Mouse (Mus musculus) right cerebral cortex, postnatal 10 days (tissue): ENCODE measurements around the gene 1700125H20Rik.
"Not testable (repeated sequence)": the region's sequence is repeated elsewhere in the genome, so short reads cannot be mapped to it uniquely, and the experiment has no call there.

Experiments used
- DNase-seq, 2 experiments: peaks; one replicate each; pipeline ENCODE4 v3.0.0; 2021; ENCODE audit warnings: low spot score in 2 of 2

1700125H20Rik gene

DNA sequence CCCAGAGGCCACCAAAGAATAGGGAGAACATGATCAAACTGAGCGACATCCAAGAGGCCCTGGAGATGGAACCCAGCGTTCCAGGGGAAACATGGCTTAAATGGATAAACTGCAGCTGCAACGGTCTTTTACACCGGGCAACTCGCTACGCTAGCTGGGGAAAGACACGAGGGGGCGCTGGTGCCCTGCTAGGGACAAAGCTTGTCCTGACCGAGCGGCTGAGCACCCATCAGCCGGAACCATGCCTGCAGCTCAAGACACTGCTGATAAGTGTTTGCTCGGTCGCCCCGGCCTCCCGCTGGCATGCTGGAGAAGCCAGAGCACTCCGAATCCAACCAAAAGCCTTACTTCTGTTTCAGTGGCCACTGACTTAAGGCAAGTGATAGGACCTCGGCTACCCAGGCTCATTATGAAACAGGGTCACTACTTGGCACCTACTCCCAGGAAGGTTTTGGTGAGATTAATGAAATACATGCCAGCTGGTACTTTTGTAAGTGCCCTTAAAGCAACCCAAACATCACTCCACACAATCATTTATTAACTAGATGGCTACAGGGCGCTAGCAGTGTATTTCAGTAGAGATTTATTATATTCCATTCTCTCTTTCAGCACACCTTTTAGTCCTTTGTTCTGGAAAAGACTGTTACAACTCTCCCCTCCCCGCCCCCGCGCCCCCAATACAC, at the start of gene 1700125H20Rik:
Gene 1700125H20Rik, plus strand, starts transcription at position 347 of the 683 bp plus-strand sequence.
- peak; percentile 81 to 90 for DNase-seq

DNA sequence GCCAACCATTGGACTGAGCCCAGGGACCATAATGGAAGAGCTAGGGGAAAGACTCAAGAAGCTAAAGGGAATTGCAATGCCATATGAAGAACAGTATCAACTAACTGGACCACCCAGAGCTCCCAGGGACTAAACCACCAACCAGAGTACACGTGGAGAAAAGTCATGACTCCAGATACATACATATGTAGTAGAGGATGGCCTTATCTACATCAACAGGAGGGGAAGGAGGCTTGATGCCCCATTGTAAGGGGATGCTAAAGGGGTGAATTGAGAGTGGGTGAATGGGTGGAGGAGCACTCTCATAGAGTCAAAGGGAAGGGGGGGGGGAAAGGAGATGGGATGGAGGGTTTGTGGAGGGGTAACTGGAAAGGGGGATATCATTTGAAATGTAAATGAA, 48.1 kb upstream of the 1700125H20Rik start:
- no peak for DNase-seq

DNA sequence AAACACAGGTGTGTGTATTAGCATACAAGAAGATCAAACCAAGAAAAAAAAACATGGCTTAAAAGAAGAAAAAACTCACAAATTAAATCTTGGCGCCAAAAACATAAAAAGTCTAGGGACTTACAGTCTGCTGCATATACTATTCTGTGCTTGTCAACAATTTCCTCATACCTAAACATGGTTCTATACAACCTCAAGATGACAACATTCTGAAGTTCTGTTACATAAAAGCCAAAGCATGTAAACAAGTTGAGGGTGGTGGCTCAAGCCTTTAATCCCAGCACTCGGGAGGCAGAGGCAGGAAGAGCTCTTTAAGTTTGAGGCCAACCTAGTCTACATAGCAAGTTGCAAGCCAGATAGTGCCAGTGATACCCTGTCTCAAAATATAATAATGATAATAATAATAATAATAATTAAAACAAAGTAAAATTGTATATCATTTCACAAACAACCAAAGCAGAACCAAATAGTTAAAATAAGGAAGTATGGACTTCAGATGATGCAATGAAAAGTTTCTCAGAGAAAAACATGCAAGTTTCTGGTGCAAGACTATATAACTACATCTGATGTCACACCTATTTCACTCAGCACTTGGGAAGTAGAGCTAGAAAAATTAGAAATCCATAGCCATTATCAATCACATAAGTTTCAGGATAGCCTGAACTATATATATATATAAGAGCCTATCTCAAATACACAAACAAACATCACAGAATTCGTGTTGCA, 46.8 kb upstream of the 1700125H20Rik start:
- no peak for DNase-seq

DNA sequence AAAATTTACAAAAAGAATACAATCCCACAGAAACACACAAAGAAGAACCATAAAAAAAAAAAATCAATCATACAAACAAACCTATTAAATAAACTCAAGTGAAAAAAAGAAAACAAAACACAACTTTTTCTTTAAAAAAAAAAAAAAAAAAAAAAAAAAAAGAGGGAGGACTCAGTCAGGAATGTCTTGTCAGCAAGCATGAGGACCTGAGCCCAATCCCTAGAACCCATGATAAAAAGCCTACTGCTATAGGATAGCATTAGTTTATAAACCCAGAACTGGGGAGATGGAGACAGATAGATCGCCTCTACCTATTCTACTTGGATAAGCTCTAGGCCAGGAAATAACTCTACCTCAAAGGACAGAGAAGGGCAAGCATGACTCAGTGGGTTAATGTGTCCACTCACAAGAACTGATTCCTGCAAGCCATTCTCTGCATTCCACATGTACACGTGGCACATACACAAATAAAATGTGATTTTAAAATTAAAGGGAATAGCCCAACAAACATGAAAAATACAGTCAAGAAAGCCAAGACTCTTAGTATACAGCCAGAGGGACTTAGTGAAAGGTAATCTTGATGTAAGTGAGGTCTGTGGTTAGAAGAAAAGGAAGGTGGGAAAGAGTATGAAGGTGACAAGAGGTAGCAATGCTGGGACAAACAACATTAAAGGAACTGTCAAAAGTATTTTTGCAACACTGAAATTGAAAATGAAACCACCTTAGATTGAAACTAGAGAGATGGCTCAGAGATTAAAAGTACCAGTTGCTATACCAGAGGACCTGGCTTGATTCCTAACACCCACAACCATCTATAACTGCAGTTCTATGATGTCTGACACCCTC, 43.7 kb upstream of the 1700125H20Rik start:
- no peak for DNase-seq

GRCm38 (mm10) chr11:85128883-85129282, 41.3 kb upstream of the 1700125H20Rik start:
- DNase-seq = no peak

GRCm38 (mm10) chr11:85131542-85131941, 38.7 kb upstream of the 1700125H20Rik start:
- no peak for DNase-seq

- DNase-seq = peak; percentile 26 to 39
Measured at GRCm38 (mm10) chr11:85138776-85139474, 31.3 kb upstream of the 1700125H20Rik start.

GRCm38 (mm10) chr11:85139581-85140540, 30.3 kb upstream of the 1700125H20Rik start, which contains the start of gene Usp32:
TSS of gene Usp32 (minus strand) at chr11:85140161.
- peak; percentile 98 for DNase-seq

- no peak for DNase-seq
Measured at GRCm38 (mm10) chr11:85152256-85152930, 17.8 kb upstream of the 1700125H20Rik start.

DNA sequence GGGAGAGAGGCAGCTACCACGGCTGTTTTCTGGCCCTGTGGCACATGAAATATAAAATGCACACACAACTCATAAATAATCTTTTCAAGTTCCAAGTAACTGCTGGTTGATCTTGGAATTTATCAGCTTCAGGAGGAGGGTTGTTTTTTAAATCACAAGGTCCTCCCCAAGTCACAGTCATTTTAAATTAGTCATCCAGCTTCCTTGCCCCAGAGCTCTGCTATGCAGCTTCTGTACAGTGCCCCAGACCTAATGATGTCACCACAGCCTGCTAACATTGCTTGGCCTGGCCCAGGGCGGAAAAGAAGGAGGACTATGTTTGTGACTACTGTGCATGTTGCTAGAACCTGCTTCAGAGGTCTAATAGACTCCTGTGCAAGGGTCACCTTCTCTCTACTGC, 12.9 kb upstream of the 1700125H20Rik start:
- DNase-seq = no peak

DNA sequence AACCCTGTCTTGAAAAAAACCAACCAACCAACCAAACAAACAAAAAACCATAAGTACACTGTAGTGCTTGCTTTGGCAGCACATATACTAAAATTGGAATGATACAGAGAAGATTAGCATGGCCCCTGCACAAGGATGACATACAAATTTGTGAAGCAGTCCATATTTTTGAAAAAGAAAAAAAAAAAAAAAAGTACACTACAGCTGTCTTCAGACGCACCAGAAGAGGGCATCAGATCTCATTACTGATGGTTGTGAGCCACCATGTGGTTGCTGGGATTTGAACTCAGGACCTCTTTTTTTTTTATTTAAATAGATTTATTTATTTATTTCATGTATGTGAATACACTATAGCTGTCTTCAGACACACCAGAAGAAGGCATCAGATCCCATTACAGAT, 7.2 kb upstream of the 1700125H20Rik start:
- DNase-seq = not testable (repeated sequence)

GRCm38 (mm10) chr11:85164371-85164770, 5.8 kb upstream of the 1700125H20Rik start:
- DNase-seq = no peak

GRCm38 (mm10) chr11:85167503-85167902, 2.7 kb upstream of the 1700125H20Rik start:
- no peak for DNase-seq

DNA sequence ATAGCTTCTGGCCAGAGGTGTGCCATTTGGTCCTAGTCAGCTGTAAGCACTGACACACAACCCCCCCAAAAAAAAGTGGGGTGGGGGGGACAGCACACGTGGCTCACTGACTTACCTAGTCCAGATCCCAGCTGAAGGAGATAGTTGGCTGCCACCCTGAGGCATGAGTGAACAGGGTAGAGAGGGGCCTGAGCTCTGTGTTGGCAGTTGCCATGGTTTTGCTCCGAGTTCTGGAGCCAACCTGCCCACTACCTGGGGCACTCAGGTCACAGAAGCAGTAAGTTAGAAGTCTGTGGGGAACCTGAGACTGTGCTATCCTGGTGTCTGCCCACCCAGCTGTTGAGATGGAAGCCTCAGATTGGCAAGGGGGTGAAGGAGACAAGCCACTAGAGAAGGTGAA, 629 bp downstream of the 1700125H20Rik start:
- no peak for DNase-seq

- DNase-seq = no peak
Measured at GRCm38 (mm10) chr11:85175941-85176340, 5.7 kb downstream of the 1700125H20Rik start.

- DNase-seq = no peak
Measured at GRCm38 (mm10) chr11:85177761-85178160, 7.6 kb downstream of the 1700125H20Rik start.

GRCm38 (mm10) chr11:85178413-85178812, 8.2 kb downstream of the 1700125H20Rik start:
- no peak for DNase-seq

GRCm38 (mm10) chr11:85182617-85183283, 12.5 kb downstream of the 1700125H20Rik start:
- DNase-seq = peak; percentile 90 to 91

- DNase-seq = peak; percentile 38 to 48
Measured at GRCm38 (mm10) chr11:85183284-85183779, 13.1 kb downstream of the 1700125H20Rik start.
